Mouse (Mus musculus) midbrain, embryonic 10.5 days (tissue): ENCODE data around the gene Txn1. TPM values are rescaled to one million over a fixed set of nuclear protein-coding genes. Genes with fewer than 3 reads are reported as not detected.
A peak's percentile ranks its signal among the peaks of the same experiment; 100 is the strongest.

Experiments
- DNase-seq: peaks from one replicate; pipeline ENCODE4 v3.0.0-alpha.2; 2017; ENCODE audit warnings: low spot score
- H3K27ac ChIP-seq: fragments of 300-500 bp; sonication (generic); replicated peaks from 2 replicates; pipeline ENCODE4 v1.5.1; 2016; ENCODE audit warnings: mild to moderate bottlenecking
- H3K27me3 ChIP-seq: fragments of 300-500 bp; sonication (generic); 2 replicates; pipeline ENCODE4 v1.6.1; 2016; ENCODE audit warnings: low read depth, mild to moderate bottlenecking; ENCODE audit not compliant: poor library complexity, severe bottlenecking
- H3K36me3 ChIP-seq: fragments of 300-500 bp; sonication (generic); 2 replicates; pipeline ENCODE4 v1.6.1; 2016; ENCODE audit warnings: mild to moderate bottlenecking, moderate library complexity
- H3K4me1 ChIP-seq: fragments of 300-500 bp; sonication (generic); 2 replicates; pipeline ENCODE4 v1.6.1; 2016
- H3K4me3 ChIP-seq: fragments of 300-500 bp; sonication (generic); 2 replicates; pipeline ENCODE4 v1.5.1; 2016; ENCODE audit warnings: mild to moderate bottlenecking, moderate library complexity
- H3K9me3 ChIP-seq: fragments of 300-500 bp; sonication (generic); replicated peaks from 2 replicates; pipeline ENCODE4 v1.6.1; 2016; ENCODE audit warnings: mild to moderate bottlenecking
- WGBS: fragments of 180-500 bp; shearing (Covaris S2); methylation state at CpG from one replicate; pipeline ENCODE4 v1.1.7; 2016; 5-methylcytosine and 5-hydroxymethylcytosine counted together
- polyA plus RNA-seq: library from polyadenylated mRNA; unstranded; fragments of >200 nt; fragmentation: Nextera tagmentation; extraction: Ambion mirVana; gene quantifications from 2 replicates; pipeline ENCODE4 v1.2.1, GENCODE M21; 2016

The Txn1 gene
- polyA plus RNA-seq, 1 experiment from 2014 or later: 417 TPM

- Histone ChIP-seq H3K4me1 (no peaks in the 10 kb centered on the region), H3K36me3 (no peaks in the 10 kb centered on the region), H3K27me3 (no peaks in the 10 kb centered on the region), H3K9me3 (peaks cover 9% of the 10 kb centered on the region; the same call in 1 of the 2 replicates), H3K27ac (no peak overlapping the region), H3K4me3 (no peak overlapping the region)
- DNase-seq: no peak
- 81% methylated on average over 5 of the region's 5 CpGs for WGBS
These were observed 25.5 kb downstream of the Txn1 start for GRCm38 (mm10) chr4:57930559-57931170.

- Histone ChIP-seq H3K4me1 (peaks cover 4% of the 10 kb centered on the region), H3K4me3 (no peak overlapping the region), H3K36me3 (no peaks in the 10 kb centered on the region), H3K27me3 (no peaks in the 10 kb centered on the region), H3K27ac (no peak overlapping the region), H3K9me3 (peaks cover 7% of the 10 kb centered on the region; the same call in 1 of the 2 replicates)
- no peak for DNase-seq
- WGBS: 23% methylated on average over 3 of the region's 3 CpGs
These were observed 28.6 kb downstream of the Txn1 start for GRCm38 (mm10) chr4:57927464-57928205.

DNA sequence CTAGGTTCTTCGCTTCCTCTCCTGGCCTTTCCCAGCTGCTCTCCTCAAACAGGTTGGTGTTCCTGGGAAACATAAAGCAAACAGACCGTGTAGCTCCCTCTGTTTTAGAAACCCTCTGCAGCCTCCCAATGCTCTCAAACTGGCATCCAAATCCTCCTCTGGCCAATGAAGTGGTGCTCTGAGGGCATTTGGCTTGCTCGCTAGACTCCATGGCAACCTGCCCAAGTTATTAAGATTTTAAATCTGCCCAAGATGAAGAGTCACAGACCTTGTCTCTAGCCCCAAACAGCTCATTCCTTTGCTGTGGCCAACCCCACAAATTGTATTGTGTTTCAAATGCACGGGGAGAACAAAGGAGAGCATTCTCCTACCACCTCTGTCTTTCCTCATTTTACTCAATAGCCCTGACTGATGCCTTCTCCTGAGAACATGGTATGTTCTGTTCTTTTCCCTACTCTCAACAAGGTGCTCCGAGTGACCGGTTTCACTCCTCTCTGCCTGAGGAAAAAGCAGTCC is 31.6 kb downstream of the Txn1 start:
- 77% methylated on average over 6 of the region's 6 CpGs for WGBS
- no peaks in the 10 kb centered on the region for H3K27me3 ChIP-seq
- no peak overlapping the region for H3K27ac ChIP-seq
- H3K4me3 ChIP-seq: no peak overlapping the region
- H3K36me3 ChIP-seq: no peaks in the 10 kb centered on the region
- no peaks in the 10 kb centered on the region for H3K9me3 ChIP-seq
- DNase-seq: no peak
- peaks cover 28% of the 10 kb centered on the region for H3K4me1 ChIP-seq

- WGBS: 49% methylated on average over 5 of the region's 5 CpGs
- H3K36me3 ChIP-seq: no peaks in the 10 kb centered on the region
- H3K27ac ChIP-seq: no peak overlapping the region
- peaks cover 32% of the 10 kb centered on the region for H3K4me1 ChIP-seq
- H3K4me3 ChIP-seq: no peak overlapping the region
- no peaks in the 10 kb centered on the region for H3K9me3 ChIP-seq
- DNase-seq: no peak
- peaks cover 5% of the 10 kb centered on the region; the same call in 1 of the 2 replicates for H3K27me3 ChIP-seq
These were observed 34.0 kb downstream of the Txn1 start for GRCm38 (mm10) chr4:57922171-57922570.

- 75% methylated on average over 1 of the region's 1 CpGs for WGBS
- no peak overlapping the region for H3K4me3 ChIP-seq
- DNase-seq: no peak
- H3K9me3 ChIP-seq: no peaks in the 10 kb centered on the region
- H3K27ac ChIP-seq: 0 out of 2 replicates have a peak overlapping the region, but pooled peaks have one; percentile 13
- H3K4me1 ChIP-seq: peaks cover 41% of the 10 kb centered on the region
- H3K36me3 ChIP-seq: no peaks in the 10 kb centered on the region
- peaks cover 20% of the 10 kb centered on the region for H3K27me3 ChIP-seq
These were observed 35.7 kb downstream of the Txn1 start for GRCm38 (mm10) chr4:57920522-57920921.

DNA sequence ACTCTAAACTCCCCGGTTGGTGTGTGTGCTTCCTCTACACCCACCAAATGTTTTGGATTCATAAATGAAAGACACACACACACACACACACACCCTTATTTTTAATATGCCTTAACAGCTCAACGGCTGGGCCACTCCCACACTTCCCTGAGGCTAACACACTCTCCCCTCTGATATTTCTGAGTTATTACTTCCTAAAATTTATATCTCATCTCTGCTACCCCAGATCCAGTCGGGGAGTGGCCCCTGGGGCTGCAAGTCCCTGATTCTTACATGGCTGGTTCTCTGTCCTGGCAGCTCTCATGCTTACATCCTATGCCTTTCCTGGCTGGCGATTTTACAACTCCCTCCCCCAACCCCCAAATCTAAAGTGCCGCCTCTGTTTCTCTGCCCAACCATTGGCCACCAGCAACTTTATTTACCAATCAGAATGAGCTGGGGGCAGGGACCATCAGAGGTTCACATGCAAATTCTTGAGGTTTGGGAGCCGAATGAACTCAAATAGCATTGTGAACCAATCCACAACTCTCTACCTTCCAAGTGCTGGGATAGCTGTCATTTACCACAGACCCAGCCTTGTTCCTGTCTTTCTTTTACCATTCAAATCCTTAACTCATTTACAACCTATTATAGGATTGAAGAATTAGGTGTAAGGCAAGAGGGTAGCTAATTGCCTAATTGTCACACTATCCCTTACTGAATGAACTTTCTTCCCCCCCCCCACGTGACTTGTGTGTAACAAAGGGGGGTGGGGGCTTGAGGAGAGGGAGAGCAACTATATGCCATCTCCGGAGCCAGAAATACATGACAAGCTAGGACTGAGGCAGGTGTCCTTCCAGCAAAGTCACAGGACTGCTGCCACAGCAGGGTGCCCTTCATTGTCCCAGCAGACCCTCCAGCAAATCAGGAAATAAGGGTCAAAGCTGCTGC is 36.5 kb downstream of the Txn1 start:
- no peak overlapping the region for H3K4me3 ChIP-seq
- WGBS: 18% methylated on average over 8 of the region's 8 CpGs

GRCm38 (mm10) chr4:57916711-57917110 is 39.5 kb downstream of the Txn1 start:
- Histone ChIP-seq H3K4me3 (no peak overlapping the region), H3K27me3 (peaks cover 29% of the 10 kb centered on the region), H3K4me1 (peaks cover 32% of the 10 kb centered on the region), H3K9me3 (no peaks in the 10 kb centered on the region), H3K36me3 (no peaks in the 10 kb centered on the region), H3K27ac (no peak overlapping the region)
- 80% methylated on average over 4 of the region's 4 CpGs for WGBS
- DNase-seq: no peak

More for the DNA sequence above, 36.5 kb downstream of the Txn1 start:
- Histone ChIP-seq H3K27me3 (peaks cover 28% of the 10 kb centered on the region), H3K9me3 (no peaks in the 10 kb centered on the region), H3K4me1 (peaks cover 45% of the 10 kb centered on the region), H3K36me3 (no peaks in the 10 kb centered on the region), H3K27ac (no peak overlapping the region)
- peak; percentile 36 for DNase-seq

- H3K27me3 ChIP-seq: peaks cover 29% of the 10 kb centered on the region
- WGBS: 40% methylated on average over 9 of the region's 9 CpGs
- peak within 1 kb of the TSS; percentile 46; the same call in 1 of the 2 replicates for H3K27ac ChIP-seq
- peaks cover 32% of the 10 kb centered on the region for H3K4me1 ChIP-seq
- no peaks in the 10 kb centered on the region for H3K36me3 ChIP-seq
- no peak for DNase-seq
- peak within 1 kb of the TSS; percentile 20 for H3K4me3 ChIP-seq
- no peaks in the 10 kb centered on the region for H3K9me3 ChIP-seq
These were observed 40.0 kb downstream of the Txn1 start, which contains the start of gene D630039A03Rik for GRCm38 (mm10) chr4:57916201-57916661. Gene D630039A03Rik (minus strand): TSS chr4:57916297.

DNA sequence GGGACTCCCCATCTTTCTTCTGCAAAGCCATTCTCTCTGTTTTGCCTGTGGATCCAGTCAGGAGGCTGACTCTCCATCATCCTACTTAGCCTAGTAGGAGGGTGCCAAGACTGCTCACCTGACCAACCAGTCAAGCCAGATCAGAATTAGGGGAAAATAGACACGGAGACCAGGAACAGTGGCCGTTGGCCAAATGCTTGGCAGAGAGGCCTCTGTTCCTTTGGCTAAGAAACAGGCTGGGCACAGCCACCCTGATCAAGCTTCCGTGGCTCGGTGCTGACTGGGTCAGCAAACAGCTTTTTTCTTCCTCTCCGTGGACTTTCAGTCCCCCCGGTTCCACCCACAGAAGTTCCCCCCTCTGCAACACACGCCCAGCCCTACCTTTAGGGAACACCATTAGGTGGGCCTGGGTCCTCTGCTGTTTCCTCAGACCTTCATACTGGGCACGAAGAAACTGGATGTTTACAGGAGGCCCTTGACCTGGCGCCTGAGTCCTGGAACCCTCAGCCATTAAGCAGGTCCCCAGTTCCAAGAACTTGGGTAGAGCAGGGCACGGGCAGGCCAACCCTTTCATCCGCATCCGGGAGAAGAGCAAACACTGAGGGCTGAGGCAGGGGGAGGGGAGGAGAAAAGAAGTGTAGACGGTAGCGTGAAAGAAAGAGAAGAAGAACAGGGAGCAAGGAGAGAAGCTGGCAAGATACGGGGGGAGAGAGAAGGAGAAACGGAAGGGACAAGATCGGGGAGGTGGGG is 40.8 kb downstream of the Txn1 start:
- DNase-seq: no peak
- Histone ChIP-seq H3K4me1 (peaks cover 25% of the 10 kb centered on the region), H3K9me3 (no peaks in the 10 kb centered on the region), H3K36me3 (no peaks in the 10 kb centered on the region), H3K27ac (peak overlapping the region; percentile 46; the same call in 1 of the 2 replicates), H3K4me3 (peak overlapping the region; percentile 20), H3K27me3 (peaks cover 29% of the 10 kb centered on the region)
- 44% methylated on average over 17 of the region's 17 CpGs for WGBS

DNA sequence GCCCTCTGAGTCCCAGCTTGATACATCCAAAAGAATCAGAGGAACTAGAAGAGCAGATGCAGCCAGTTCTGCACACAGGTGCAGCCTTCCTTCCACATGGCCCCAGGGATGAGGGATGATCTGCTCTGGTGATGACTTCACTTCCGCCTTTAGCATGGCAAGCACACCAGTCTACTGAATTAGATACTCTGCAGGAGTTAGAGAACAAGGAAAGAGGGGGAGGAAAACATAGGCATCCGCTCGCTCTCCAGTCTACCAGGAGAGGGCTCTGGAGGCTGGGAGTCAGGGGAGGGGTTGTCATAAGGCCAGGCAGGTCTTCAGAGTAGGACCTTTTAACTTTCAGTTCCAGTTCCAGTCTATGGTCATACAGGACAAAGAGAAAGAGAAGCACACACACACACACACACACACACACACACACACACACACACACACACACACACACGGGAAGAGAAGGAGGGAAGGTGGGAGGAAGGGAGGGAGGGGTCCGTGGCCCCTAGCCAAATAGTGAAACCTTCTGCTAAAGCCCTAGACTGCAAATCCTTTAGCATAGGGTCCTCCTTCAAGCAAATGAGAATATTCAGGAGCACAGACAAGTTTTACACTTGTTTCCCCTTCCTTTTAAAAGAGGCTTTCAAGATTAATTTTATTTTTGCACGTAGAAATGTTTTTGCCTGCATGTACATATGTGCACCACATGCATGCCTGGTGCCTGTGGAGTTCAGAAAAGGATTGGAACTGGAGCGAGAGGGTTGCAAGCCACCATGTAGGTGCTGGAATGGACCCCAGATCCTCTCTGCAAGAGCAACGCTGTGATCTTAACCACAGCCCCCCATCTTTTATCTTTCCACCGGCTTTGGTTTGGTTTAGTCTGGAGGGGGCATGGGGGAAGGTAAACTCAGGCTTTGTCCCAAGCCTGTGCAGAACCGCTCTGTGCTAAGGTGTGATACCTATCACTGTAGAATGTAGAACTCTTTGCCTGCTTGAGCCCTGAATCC is 41.7 kb downstream of the Txn1 start:
- no peak for DNase-seq

DNA sequence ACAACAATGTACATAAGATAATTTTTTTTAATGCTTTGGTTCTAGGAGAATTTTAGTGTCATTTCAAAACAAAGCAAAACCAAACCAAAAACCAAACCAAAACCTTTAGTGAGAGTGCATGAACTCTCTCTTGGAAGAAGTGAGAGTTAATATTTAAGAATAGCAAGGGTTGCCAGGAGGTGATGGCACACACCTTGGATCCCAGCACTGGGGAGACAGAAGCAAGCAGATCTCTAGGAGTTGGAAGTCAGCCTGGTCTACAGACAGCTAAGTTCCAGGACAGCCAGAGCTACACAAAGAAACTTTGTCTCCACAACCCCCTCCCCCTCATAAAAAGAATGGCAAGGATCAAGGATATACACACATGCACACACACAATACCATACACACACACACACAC is 43.2 kb downstream of the Txn1 start:
- Histone ChIP-seq H3K27ac (no peak overlapping the region), H3K4me3 (no peak overlapping the region), H3K36me3 (no peaks in the 10 kb centered on the region), H3K4me1 (peaks cover 13% of the 10 kb centered on the region), H3K9me3 (no peaks in the 10 kb centered on the region), H3K27me3 (peaks cover 29% of the 10 kb centered on the region)
- DNase-seq: no peak

More for the DNA sequence above, 41.7 kb downstream of the Txn1 start:
- no peak overlapping the region for H3K27ac ChIP-seq
- peaks cover 29% of the 10 kb centered on the region for H3K27me3 ChIP-seq
- no peaks in the 10 kb centered on the region for H3K9me3 ChIP-seq
- WGBS: 77% methylated on average over 9 of the region's 10 CpGs
- no peak overlapping the region for H3K4me3 ChIP-seq
- peaks cover 16% of the 10 kb centered on the region for H3K4me1 ChIP-seq
- no peaks in the 10 kb centered on the region for H3K36me3 ChIP-seq
